Mouse (Mus musculus) mature B cell (primary cell): ENCODE measurements around the gene Arhgap6.

Source experiments
- in situ Hi-C: fragments of 300-500 bp; cut with MboI; formaldehyde crosslinking; loops from 2 replicates; pipeline ENCODE4 v1.14.3; 2019

The Arhgap6 gene

GRCm38 (mm10) chrX:169107372-169107771 lies 312.5 kb downstream of the Arhgap6 start:
- in situ Hi-C loops = no loop called here

- in situ Hi-C loops = no loop called here
Measured at GRCm38 (mm10) chrX:169110031-169110430, 315.1 kb downstream of the Arhgap6 start.

GRCm38 (mm10) chrX:169112662-169113061 lies 317.8 kb downstream of the Arhgap6 start:
- in situ Hi-C loops = no loop called here

DNA sequence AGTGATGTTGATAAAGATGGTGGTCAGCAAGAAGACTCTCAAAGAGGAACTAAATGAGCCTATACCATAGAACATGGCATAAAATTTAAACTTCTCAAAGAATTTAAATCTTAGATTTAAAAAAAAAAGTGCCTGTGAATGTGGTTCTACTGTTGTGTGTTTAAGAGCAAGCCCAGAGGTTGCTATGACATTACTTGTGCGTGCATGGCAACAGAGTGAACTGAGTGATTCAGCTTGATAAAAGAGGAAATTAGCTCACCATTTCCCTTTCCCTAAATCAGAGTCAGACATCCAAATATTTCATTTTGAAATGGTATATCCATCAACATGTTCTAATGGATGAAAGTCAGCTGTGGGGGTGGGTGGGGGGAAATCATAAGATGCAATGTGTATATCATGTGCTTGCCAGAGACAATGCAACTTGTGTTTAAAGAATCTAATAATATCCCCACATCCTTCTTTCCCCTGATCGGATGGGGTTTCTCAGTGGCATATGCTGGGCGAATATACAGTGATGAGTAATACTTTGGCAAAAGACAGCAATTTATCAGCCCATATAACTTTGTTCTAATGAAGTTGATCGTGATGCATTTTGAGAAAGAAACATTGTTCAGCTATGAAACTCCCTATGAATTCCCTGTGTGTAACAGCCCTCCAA lies 328.3 kb downstream of the Arhgap6 start:
- in situ Hi-C loops = no loop called here

- in situ Hi-C loops = no loop called here
Measured at GRCm38 (mm10) chrX:169123773-169124151, 328.9 kb downstream of the Arhgap6 start.

DNA sequence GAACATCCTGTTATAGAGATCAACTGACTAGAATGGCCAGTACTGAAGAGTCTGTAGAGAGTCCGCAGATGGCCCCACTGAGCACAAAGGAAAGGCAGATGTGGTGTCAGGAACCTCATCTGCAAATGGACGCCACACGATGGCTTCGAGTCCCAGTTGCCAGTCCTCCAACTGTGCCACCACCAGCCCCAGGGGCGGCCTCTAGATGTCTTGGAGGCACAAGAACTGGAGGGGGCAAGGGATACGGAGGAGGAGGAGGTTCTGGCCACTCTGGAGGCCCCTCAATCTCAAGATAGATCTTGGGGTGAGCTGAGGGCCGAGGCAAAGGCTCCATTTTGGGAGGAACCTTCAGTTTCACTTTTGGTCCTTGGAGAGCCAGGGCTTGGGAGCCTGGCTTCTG lies 344.9 kb downstream of the Arhgap6 start:
- in situ Hi-C loops = no loop called here

DNA sequence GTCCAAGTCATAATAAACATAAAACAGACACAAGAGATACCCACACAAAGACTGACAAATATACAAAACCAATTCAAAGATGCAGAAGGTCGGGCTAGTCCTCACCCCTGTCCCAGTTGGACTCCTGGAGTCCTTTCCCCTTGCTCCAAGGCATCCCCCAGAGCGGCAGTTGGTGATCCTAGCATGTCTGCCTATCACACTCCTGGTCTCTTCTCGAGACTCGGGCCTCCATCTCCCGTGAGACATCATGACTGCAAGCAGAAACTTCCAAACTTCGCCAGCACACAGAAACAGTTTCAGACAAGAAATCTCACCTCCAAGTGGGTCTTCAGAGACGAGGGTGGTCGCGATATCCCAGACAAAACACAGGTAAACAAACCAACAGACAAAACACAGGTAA lies 345.6 kb downstream of the Arhgap6 start:
- in situ Hi-C loops = no loop called here

GRCm38 (mm10) chrX:169153805-169154204 lies 358.9 kb downstream of the Arhgap6 start:
- in situ Hi-C loops = no loop called here

DNA sequence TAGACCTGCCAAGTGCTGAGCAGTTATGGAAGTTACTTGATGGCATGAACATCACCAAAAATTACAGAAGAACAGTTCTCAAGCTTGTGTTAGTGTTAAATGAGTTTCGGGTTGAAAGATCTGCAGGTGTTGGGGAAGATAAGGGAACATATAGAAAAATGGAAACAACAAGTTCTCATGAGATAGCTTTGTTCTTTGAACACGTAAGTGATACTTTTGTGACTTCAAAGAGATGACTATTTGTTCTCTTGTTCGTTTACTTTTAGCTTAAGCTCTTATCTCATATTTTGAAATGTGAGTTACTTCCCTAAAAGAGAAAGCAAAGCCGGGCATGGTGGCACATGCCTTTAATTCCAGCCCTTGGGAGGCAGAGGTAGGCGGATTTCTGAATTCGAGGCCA lies 363.5 kb downstream of the Arhgap6 start:
- in situ Hi-C loops = no loop called here

GRCm38 (mm10) chrX:169170981-169171380 lies 376.1 kb downstream of the Arhgap6 start:
- in situ Hi-C loops = no loop called here

DNA sequence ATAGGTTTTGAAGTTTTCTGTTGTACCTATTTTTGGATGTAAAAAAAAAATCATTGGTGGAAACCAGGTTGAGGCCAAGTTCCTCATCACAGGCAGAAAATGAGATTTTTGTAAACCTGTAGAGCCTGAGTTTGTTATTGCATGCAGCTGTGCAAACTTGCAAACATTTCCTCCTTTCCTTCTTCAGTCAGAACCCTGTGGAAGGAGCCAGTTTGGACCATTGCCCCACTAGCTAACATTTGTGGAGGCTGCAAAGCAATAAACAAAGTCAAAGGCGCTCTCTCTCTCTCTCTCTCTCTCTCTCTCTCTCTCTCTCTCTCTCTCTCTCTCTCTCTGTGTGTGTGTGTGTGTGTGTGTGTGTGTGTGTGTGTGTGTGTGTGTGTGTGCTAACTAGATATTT lies 378.9 kb downstream of the Arhgap6 start:
- in situ Hi-C loops = no loop called here

- in situ Hi-C loops = no loop called here
Measured at GRCm38 (mm10) chrX:169178634-169179033, 383.7 kb downstream of the Arhgap6 start.

- in situ Hi-C loops = no loop called here
Measured at GRCm38 (mm10) chrX:169187100-169187499, 392.2 kb downstream of the Arhgap6 start, which contains the start of gene Amelx. Gene Amelx (minus strand): TSS chrX:169187200.

- in situ Hi-C loops = no loop called here
Measured at GRCm38 (mm10) chrX:169210019-169210418, 415.1 kb downstream of the Arhgap6 start.

DNA sequence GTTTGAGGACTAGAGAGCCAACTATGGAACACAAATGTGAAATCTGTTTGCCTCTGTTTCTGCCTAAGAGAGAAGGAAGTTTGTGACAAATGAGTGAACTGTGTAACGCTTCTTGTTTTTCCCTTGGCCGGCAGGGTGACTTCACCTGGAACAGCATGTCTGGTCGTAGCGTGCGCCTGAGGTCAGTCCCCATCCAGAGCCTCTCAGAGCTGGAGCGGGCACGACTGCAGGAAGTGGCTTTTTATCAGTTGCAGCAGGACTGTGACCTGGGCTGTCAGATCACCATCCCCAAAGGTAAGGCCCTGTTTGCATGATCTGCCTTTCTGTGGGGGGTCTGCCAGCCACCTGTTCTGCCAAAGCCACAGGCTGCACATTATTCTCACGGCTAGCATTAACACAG lies 425.2 kb downstream of the Arhgap6 start:
- in situ Hi-C loops = no loop called here

- in situ Hi-C loops = no loop called here
Measured at GRCm38 (mm10) chrX:169222357-169223062, 427.6 kb downstream of the Arhgap6 start.

- in situ Hi-C loops = no loop called here
Measured at GRCm38 (mm10) chrX:169255915-169256314, 461.0 kb downstream of the Arhgap6 start.

DNA sequence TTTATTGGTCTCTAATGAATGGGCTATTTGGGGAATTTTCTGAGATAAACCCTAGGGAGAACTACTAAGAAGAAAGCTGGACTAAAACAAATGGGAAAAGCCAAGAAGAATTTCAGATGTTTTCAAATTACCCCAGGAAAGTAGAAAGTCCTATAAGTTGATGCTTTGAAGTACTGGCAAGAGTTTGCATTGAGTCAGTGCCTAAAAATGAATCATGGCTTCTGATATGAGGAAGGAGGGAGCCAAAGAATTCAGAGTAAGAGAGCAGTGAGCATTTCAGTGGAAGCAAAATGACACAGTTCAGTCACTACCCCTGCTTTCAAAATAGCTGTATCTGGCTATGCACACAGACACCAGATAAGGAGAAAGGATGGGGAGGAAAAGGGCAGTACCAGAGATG lies 461.8 kb downstream of the Arhgap6 start:
- in situ Hi-C loops = no loop called here

DNA sequence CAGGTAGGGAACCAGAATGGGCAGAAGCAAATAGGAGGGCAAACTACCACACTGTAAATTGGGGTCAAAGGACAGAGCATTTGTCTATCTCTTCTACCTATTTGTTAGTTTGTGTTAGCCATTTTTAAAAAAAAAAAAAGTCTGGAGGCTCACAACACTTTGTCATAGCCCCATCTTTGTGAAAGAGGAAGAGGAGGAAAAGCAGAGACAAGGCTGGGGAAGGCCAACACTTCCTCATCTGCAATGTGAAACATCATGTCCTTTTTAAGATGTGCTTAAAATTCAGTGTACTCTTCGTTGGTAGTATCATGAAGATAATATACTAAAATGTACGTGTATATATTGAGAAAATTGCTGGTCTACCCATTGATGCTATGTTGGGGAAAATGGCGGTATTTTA lies 466.1 kb downstream of the Arhgap6 start:
- in situ Hi-C loops = no loop called here

DNA sequence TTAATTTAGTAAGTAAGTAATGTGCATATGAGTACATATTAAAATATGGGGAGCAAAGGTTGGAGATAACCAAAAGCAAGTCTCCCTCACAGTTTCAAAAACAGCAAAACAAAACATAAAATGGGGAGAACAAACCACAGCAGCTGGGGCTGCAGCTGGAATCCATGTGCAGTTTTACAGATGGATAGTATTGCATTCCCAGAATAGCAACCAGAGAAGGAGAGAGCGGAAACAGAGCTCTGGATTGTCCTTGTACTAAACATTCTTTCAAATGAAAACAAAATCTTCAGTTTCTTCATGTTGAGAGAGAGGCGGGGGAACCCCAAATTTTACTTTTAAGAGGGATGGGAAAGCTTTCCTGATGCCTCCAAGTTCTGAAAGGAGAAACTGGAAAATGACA lies 467.3 kb downstream of the Arhgap6 start:
- in situ Hi-C loops = no loop called here

GRCm38 (mm10) chrX:169263433-169264172 lies 468.7 kb downstream of the Arhgap6 start:
- in situ Hi-C loops = no loop called here

GRCm38 (mm10) chrX:169299579-169299978 lies 504.7 kb downstream of the Arhgap6 start:
- in situ Hi-C loops = no loop called here
